Mouse (Mus musculus) neural tube, embryonic 11.5 days (tissue): ENCODE data around the gene Mesd. TPM values are rescaled to one million over a fixed set of nuclear protein-coding genes. Genes with fewer than 3 reads are reported as not detected.

Source experiments
- ATAC-seq: fragments of 200-750 bp; cut with Nextera tagmentation; 2 replicates; pipeline ENCODE4 v1.8.0; 2017; ENCODE audit warnings: moderate number of reproducible peaks, mild to moderate bottlenecking, moderate TSS enrichment, moderate library complexity; ENCODE audit not compliant: insufficient read depth, low FRiP score, low TSS enrichment
- DNase-seq: peaks from one replicate; pipeline ENCODE4 v3.0.0-alpha.2; 2015; ENCODE audit warnings: low spot score
- H3K27ac ChIP-seq: fragments of 300-500 bp; sonication (generic); 2 replicates; pipeline ENCODE4 v1.5.1; 2014; ENCODE audit warnings: low read depth, mild to moderate bottlenecking, low read length
- H3K27me3 ChIP-seq: fragments of 300-500 bp; sonication (generic); 2 replicates; pipeline ENCODE4 v1.6.1; 2014; ENCODE audit warnings: mild to moderate bottlenecking, low read length, mixed read lengths; ENCODE audit not compliant: control insufficient read depth, insufficient read depth
- H3K36me3 ChIP-seq: fragments of 300-500 bp; sonication (generic); 2 replicates; pipeline ENCODE4 v1.6.1; 2014; ENCODE audit warnings: mild to moderate bottlenecking, low read length, moderate library complexity, mixed read lengths; ENCODE audit not compliant: control insufficient read depth, insufficient read depth
- H3K4me1 ChIP-seq: fragments of 300-500 bp; sonication (generic); 2 replicates; pipeline ENCODE4 v1.6.1; 2014; ENCODE audit warnings: low read length, mixed read lengths; ENCODE audit not compliant: control insufficient read depth, insufficient read depth
- H3K4me2 ChIP-seq: fragments of 300-500 bp; sonication (generic); 2 replicates; pipeline ENCODE4 v1.6.1; 2014; ENCODE audit warnings: low read depth, mild to moderate bottlenecking, moderate library complexity
- H3K4me3 ChIP-seq: fragments of 300-500 bp; sonication (generic); 2 replicates; pipeline ENCODE4 v1.5.1; 2014; ENCODE audit warnings: low read depth, low read length
- H3K9ac ChIP-seq: fragments of 300-500 bp; sonication (generic); 2 replicates; pipeline ENCODE4 v1.6.1; 2014; ENCODE audit warnings: mild to moderate bottlenecking, low read length
- H3K9me3 ChIP-seq: fragments of 300-500 bp; sonication (generic); 2 replicates; pipeline ENCODE4 v1.6.1; 2016; ENCODE audit warnings: low read length; ENCODE audit not compliant: control insufficient read depth
- WGBS: fragments of 180-500 bp; shearing (Covaris S2); extraction: QIAGEN DNeasy Blood & Tissue Kit; methylation state at CpG from one replicate; pipeline ENCODE4 v1.1.7; 2014; 5-methylcytosine and 5-hydroxymethylcytosine counted together
- polyA plus RNA-seq: library from polyadenylated mRNA; unstranded; fragments of >200 nt; fragmentation: Nextera tagmentation; extraction: Ambion mirVana; gene quantifications from 2 replicates; pipeline ENCODE4 v1.2.1, GENCODE M21; 2014

Gene Mesd
- polyA plus RNA-seq, 1 experiment from 2014 or later, result 70.1 TPM

DNA sequence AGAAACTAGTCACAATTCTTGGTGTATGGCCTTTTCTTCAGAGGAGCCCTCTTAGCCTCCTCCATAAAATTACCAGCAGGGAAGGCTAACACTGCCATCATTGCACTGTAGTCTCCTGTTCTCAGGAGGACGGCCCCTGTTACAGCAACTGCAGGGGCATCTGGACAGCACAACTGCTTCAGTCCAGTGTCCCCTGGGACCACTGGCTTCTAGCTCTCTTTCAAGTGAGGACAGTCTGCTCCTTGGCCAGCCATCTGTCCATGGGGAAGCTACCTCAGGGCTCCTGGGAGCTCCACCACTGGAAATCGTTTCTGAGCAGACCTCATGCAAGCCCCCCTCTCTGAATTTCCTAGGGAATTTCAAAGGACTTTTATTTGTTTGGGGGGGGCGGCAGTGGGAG, 16.3 kb downstream of the Mesd start:
- no peak overlapping the region for H3K4me3 ChIP-seq
- peaks cover 6% of the 10 kb centered on the region; the same call in 1 of the 2 replicates for H3K36me3 ChIP-seq
- H3K4me1 ChIP-seq, result no peaks in the 10 kb centered on the region
- H3K27ac ChIP-seq, result no peak overlapping the region
- DNase-seq (no peak), ATAC-seq (no peak)
- H3K27me3 ChIP-seq, result no peaks in the 10 kb centered on the region
- 69% methylated on average over 3 of the region's 3 CpGs for WGBS
- H3K9me3 ChIP-seq, result no peaks in the 10 kb centered on the region
- no peak overlapping the region for H3K9ac ChIP-seq
- H3K4me2 ChIP-seq, result no peak overlapping the region

DNA sequence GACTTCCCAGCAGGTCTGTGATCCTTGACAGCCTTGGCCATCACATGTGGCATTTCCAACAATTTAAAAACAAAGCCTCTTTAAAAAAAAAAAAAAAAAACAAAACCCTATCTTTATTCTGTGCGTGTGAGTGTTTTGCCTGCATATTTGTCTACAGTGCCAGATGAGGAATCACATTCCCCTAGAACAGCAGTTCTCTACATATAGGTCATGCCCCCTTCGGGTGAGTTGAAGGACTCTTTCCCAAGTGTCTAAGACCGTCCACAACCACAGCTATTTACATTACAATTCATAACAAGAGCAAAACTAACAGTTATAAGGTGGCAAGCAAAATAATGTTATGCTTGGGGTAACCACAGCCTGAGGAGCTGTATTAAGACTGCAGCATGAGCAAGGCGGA, 17.2 kb downstream of the Mesd start:
- no peak for ATAC-seq

DNA sequence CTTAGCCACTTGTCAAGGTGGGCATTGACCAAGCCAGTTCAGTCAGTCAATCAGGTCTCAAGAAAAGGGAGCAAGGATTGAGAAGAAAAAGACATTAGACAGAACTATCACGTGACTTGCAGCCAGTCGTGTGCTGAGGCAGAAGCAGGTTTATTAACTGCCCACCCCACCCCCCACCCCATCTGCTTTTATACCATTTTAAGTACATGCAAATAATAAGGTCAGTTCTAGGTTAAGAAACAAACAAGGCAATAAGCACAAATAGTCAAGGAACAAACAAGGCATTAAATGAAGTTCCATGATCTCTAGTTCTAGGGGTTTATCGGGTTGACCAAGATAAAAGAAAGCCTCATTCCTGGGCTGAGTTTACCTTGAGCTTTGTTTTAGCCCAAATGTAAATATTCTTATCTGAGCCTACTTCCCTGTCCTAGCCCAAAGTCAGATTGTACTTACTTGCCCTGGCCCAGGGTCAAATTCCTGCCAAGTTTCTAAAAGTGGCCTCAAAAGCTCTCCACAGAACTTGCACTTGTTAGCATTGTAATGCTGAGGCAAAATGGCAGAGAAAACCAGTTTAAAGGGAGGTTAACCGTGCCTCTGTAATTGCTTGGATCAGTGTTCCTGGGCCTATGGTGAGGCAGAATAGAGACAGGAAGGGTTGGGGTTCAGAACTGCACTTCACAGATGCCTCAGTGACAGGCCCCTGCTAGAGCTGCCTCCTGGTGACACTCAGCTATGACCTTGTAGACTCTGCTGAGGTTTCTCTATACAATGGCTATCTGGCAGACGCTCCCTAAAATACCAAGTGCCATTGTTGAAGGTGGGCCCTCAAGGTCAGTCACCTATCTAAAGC, 18.3 kb downstream of the Mesd start:
- no peak overlapping the region for H3K4me3 ChIP-seq
- H3K9ac ChIP-seq, result no peak overlapping the region
- DNase-seq (no peak), ATAC-seq (no peak)
- no peak overlapping the region for H3K4me2 ChIP-seq
- no peak overlapping the region for H3K27ac ChIP-seq
- WGBS, result 81% methylated on average over 5 of the region's 5 CpGs
- H3K4me1 ChIP-seq, result no peaks in the 10 kb centered on the region
- H3K36me3 ChIP-seq, result peaks cover 6% of the 10 kb centered on the region; the same call in 1 of the 2 replicates
- no peaks in the 10 kb centered on the region for H3K27me3 ChIP-seq
- H3K9me3 ChIP-seq, result no peaks in the 10 kb centered on the region

More for the DNA sequence above, 17.2 kb downstream of the Mesd start:
- Histone ChIP-seq H3K27ac (no peak overlapping the region), H3K9me3 (no peaks in the 10 kb centered on the region), H3K36me3 (peaks cover 6% of the 10 kb centered on the region; the same call in 1 of the 2 replicates), H3K4me2 (no peak overlapping the region), H3K9ac (no peak overlapping the region), H3K4me3 (no peak overlapping the region), H3K4me1 (no peaks in the 10 kb centered on the region), H3K27me3 (no peaks in the 10 kb centered on the region)
- DNase-seq, result no peak
- WGBS, result 87% methylated on average over 4 of the region's 4 CpGs

DNA sequence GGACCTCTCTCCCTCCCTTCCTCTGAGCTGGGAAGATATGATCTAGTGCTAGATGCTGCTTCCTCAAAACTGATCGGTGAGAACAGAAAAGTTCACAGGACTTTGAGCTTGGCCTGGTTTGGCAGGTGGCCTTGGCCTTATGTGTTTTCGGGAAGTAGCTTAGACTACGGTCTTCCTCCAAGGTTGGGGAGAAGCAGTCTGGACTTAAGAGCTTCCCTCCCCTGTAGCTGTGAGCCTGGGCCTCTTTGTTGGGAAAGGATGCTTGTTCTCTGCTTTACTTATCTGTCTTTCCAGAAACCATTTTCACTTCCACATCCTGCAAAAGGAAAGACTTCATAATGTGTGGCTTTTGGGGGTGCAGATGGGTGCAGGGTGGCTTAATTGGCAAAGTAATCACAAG, 20.6 kb downstream of the Mesd start:
- Histone ChIP-seq H3K36me3 (no peaks in the 10 kb centered on the region), H3K9me3 (no peaks in the 10 kb centered on the region), H3K4me2 (no peak overlapping the region), H3K9ac (no peak overlapping the region), H3K27me3 (no peaks in the 10 kb centered on the region), H3K27ac (no peak overlapping the region), H3K4me3 (no peak overlapping the region), H3K4me1 (no peaks in the 10 kb centered on the region)
- ATAC-seq (no peak), DNase-seq (no peak)
- WGBS, result 95% methylated on average over 3 of the region's 3 CpGs

DNA sequence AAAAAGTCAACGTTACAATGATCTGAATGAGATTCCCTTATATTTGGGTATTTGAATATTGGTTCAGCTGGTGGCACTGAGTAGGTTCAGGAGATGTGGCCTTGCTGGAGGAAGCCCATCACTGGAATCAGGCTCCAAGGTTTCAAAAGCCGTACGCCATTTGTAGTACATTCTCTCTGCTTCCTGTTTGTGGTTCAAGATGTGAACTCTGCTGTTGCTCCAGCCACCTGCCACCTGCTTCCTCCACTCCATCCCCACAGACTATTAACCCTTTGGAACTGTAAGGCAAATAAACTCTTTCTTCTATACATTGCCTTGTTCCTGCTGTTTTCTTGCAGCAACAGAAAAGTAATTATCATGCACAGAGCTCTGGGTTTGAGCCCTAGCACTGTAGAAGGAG, 27.6 kb downstream of the Mesd start:
- no peaks in the 10 kb centered on the region for H3K9me3 ChIP-seq
- no peaks in the 10 kb centered on the region for H3K27me3 ChIP-seq
- no peak overlapping the region for H3K9ac ChIP-seq
- no peaks in the 10 kb centered on the region for H3K4me1 ChIP-seq
- 85% methylated on average over 3 of the region's 3 CpGs for WGBS
- no peak overlapping the region for H3K4me3 ChIP-seq
- no peaks in the 10 kb centered on the region for H3K36me3 ChIP-seq
- no peak for ATAC-seq
- H3K27ac ChIP-seq, result no peak overlapping the region
- DNase-seq, result no peak
- no peak overlapping the region for H3K4me2 ChIP-seq

DNA sequence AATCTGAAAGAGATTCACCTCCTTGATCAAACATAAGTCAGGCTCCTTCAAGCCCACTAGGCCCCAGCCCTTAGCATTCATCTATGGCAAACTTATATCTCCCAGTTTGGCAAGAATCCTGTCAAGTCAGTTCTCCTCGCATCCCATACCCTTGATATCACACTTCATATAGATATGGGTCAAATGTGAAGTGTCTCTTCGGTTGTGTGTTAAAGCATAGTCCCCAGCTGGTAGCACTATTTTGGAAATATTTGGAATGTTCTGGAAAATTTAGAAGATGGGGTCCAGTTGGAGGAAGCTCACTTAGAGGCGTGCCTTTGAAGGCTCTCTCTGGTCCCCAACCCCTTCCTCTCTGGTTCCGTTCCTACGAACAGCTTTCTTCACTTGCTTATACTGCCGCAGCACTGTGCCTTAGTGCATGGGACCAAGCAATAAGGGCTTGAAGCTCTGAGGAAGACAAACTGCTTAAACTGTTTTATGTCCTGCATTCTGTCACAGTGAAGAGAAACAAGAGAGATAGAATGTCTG, 29.2 kb downstream of the Mesd start:
- Histone ChIP-seq H3K4me1 (no peaks in the 10 kb centered on the region), H3K27me3 (no peaks in the 10 kb centered on the region), H3K9ac (no peak overlapping the region), H3K9me3 (no peaks in the 10 kb centered on the region), H3K36me3 (no peaks in the 10 kb centered on the region), H3K27ac (no peak overlapping the region), H3K4me2 (no peak overlapping the region), H3K4me3 (no peak overlapping the region)
- ATAC-seq (no peak), DNase-seq (no peak)
- WGBS, result 90% methylated on average over 6 of the region's 6 CpGs

DNA sequence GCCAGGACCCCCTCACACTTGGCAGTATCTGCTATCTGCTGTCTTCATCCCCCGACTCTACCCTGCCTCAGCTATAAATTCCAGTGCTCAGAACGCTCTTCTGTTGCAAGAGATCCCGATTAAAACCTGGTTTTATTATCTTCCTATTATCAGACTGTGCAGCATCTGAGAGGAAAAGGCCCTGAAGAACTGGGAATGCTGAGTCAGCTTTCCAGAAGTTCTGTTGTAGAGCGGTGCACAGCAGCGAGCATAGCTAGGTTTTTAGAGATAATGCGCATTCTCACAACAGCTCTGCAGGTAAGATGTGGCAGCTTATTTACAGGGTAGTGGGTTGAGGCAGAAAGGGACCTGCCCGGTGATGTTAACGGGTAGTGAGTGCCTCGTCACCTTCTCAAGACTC, 29.7 kb downstream of the Mesd start:
- ATAC-seq (no peak), DNase-seq (no peak)
- no peaks in the 10 kb centered on the region for H3K36me3 ChIP-seq
- no peak overlapping the region for H3K9ac ChIP-seq
- WGBS, result 77% methylated on average over 9 of the region's 9 CpGs
- H3K27me3 ChIP-seq, result no peaks in the 10 kb centered on the region
- no peak overlapping the region for H3K4me2 ChIP-seq
- H3K4me3 ChIP-seq, result no peak overlapping the region
- H3K4me1 ChIP-seq, result no peaks in the 10 kb centered on the region
- no peaks in the 10 kb centered on the region for H3K9me3 ChIP-seq
- no peak overlapping the region for H3K27ac ChIP-seq

DNA sequence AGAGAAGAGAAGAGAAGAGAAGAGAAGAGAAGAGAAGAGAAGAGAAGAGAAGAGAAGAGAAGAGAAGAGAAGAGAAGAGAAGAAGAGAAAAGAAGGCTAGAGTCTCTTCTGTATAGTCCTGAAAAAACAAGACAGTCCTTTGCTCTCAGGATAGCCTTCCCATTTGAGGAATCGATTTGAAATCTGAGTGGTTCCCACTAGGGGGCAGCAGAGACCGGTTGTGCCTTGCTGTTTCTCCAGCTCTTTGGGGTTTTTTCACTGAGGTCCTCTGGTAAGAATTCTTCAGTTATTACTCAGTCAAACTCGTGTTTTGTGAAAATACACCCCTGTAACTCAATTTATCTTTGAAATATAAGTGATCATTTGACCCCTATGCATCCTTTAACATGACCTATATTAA, 30.3 kb downstream of the Mesd start:
- Histone ChIP-seq H3K36me3 (no peaks in the 10 kb centered on the region), H3K27me3 (no peaks in the 10 kb centered on the region), H3K9me3 (no peaks in the 10 kb centered on the region), H3K4me3 (no peak overlapping the region), H3K4me2 (no peak overlapping the region), H3K9ac (no peak overlapping the region), H3K4me1 (no peaks in the 10 kb centered on the region), H3K27ac (no peak overlapping the region)
- no peak for ATAC-seq
- peak; percentile 77 for DNase-seq
- 3% methylated on average over 3 of the region's 3 CpGs for WGBS

DNA sequence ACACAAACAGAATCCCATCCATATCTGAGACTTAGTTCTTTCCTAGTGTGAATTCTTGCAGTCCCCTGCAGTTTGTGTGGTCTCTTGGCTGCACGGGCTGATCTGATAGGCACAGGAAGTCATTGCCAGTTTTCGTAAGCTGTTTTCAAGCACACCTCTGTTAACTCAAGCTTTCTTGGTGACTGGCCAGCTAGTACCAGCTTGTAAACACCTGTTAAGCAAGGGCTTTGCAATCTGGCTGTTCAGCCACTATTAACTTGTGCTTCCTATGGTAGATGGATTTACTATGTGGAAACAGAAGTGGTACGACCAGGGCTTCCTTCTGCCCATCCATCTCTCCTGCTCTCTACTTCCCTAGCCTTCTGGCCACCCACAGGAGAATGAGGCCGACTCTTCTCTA, 36.0 kb downstream of the Mesd start:
- H3K4me1 ChIP-seq, result no peaks in the 10 kb centered on the region
- no peaks in the 10 kb centered on the region for H3K9me3 ChIP-seq
- no peak overlapping the region for H3K27ac ChIP-seq
- H3K9ac ChIP-seq, result no peak overlapping the region
- H3K27me3 ChIP-seq, result no peaks in the 10 kb centered on the region
- H3K4me3 ChIP-seq, result no peak overlapping the region
- no peaks in the 10 kb centered on the region for H3K36me3 ChIP-seq
- DNase-seq, result no peak
- 79% methylated on average over 4 of the region's 4 CpGs for WGBS
- H3K4me2 ChIP-seq, result no peak overlapping the region
- no peak for ATAC-seq
